Mouse (Mus musculus) embryonic facial prominence, embryonic 13.5 days (tissue): ENCODE data around the gene Gm10283. TPM values are rescaled to one million over a fixed set of nuclear protein-coding genes. Genes with fewer than 3 reads are reported as not detected.
"Not testable (repeated sequence)": the region's sequence is repeated elsewhere in the genome, so short reads cannot be mapped to it uniquely, and the experiment has no call there.

Experiments
- ATAC-seq: fragments of 200-750 bp; cut with Nextera tagmentation; 2 replicates; pipeline ENCODE4 v1.8.0; 2017; ENCODE audit warnings: low read depth; ENCODE audit not compliant: insufficient number of reproducible peaks, insufficient read depth, low FRiP score, low TSS enrichment
- H3K27ac ChIP-seq: fragments of 300-500 bp; sonication (generic); 2 replicates; pipeline ENCODE4 v1.5.1; 2015; ENCODE audit warnings: moderate library complexity, mild to moderate bottlenecking, inconsistent platforms
- H3K27me3 ChIP-seq: fragments of 300-500 bp; sonication (generic); 2 replicates; pipeline ENCODE4 v1.6.1; 2015; ENCODE audit warnings: mild to moderate bottlenecking, inconsistent platforms
- H3K36me3 ChIP-seq: fragments of 300-500 bp; sonication (generic); 2 replicates; pipeline ENCODE4 v1.6.1; 2015; ENCODE audit warnings: mild to moderate bottlenecking, inconsistent platforms
- H3K4me1 ChIP-seq: fragments of 300-500 bp; sonication (generic); 2 replicates; pipeline ENCODE4 v1.6.1; 2015; ENCODE audit warnings: inconsistent platforms
- H3K4me2 ChIP-seq: fragments of 300-500 bp; sonication (generic); 2 replicates; pipeline ENCODE4 v1.6.1; 2015; ENCODE audit warnings: moderate library complexity, mild to moderate bottlenecking, inconsistent platforms
- H3K4me3 ChIP-seq: fragments of 300-500 bp; sonication (generic); 2 replicates; pipeline ENCODE4 v1.5.1; 2015; ENCODE audit warnings: mild to moderate bottlenecking, inconsistent platforms
- H3K9ac ChIP-seq: fragments of 300-500 bp; sonication (generic); 2 replicates; pipeline ENCODE4 v1.6.1; 2015; ENCODE audit warnings: mild to moderate bottlenecking, inconsistent platforms
- H3K9me3 ChIP-seq: fragments of 300-500 bp; sonication (generic); 2 replicates; pipeline ENCODE4 v1.6.1; 2016; ENCODE audit warnings: inconsistent platforms
- WGBS: fragments of 180-500 bp; shearing (Covaris S2); methylation state at CpG from one replicate; pipeline ENCODE4 v1.1.7; 2015; ENCODE audit warnings: mixed read lengths; 5-methylcytosine and 5-hydroxymethylcytosine counted together
- polyA plus RNA-seq: library from polyadenylated mRNA; unstranded; fragments of >200 nt; fragmentation: Nextera tagmentation; extraction: Ambion mirVana; gene quantifications from 2 replicates; pipeline ENCODE4 v1.2.1, GENCODE M21; 2015

Gm10283 gene
- polyA plus RNA-seq, result not detected in 2 replicates

GRCm38 (mm10) chr8:60503098-60503497, at the start of gene Gm10283:
TSS of gene Gm10283 (minus strand) at chr8:60503198.
- 49% methylated on average over 2 of the region's 2 CpGs for WGBS
- no peaks in the 10 kb centered on the region for H3K27me3 ChIP-seq
- no peak for ATAC-seq

GRCm38 (mm10) chr8:60534945-60535344, 31.9 kb upstream of the Gm10283 start:
- no peaks in the 10 kb centered on the region for H3K27me3 ChIP-seq
- H3K27ac ChIP-seq, result no peak overlapping the region
- H3K9ac ChIP-seq, result no peak overlapping the region
- no peak overlapping the region for H3K4me2 ChIP-seq
- no peaks in the 10 kb centered on the region for H3K4me1 ChIP-seq
- ATAC-seq, result no peak
- no peaks in the 10 kb centered on the region; the same call in 1 of the 2 replicates for H3K9me3 ChIP-seq
- WGBS, result 59% methylated on average over 2 of the region's 2 CpGs
- no peaks in the 10 kb centered on the region for H3K36me3 ChIP-seq
- no peak overlapping the region for H3K4me3 ChIP-seq

More at GRCm38 (mm10) chr8:60503098-60503497, at the start of gene Gm10283:
- H3K9me3 ChIP-seq, result no peaks in the 10 kb centered on the region
- no peak within 1 kb of the TSS for H3K9ac ChIP-seq
- no peaks in the 10 kb centered on the region for H3K4me1 ChIP-seq
- no peak within 1 kb of the TSS for H3K4me3 ChIP-seq
- no peaks in the 10 kb centered on the region for H3K36me3 ChIP-seq
- H3K27ac ChIP-seq, result no peak within 1 kb of the TSS
- H3K4me2 ChIP-seq, result no peak within 1 kb of the TSS

- Histone ChIP-seq H3K36me3 (no peaks in the 10 kb centered on the region), H3K4me3 (no peak overlapping the region), H3K9me3 (no peaks in the 10 kb centered on the region), H3K4me2 (no peak overlapping the region), H3K4me1 (no peaks in the 10 kb centered on the region), H3K9ac (no peak overlapping the region), H3K27me3 (no peaks in the 10 kb centered on the region), H3K27ac (no peak overlapping the region)
- no peak for ATAC-seq
These were observed 15.3 kb upstream of the Gm10283 start for GRCm38 (mm10) chr8:60518286-60518685.

- no peaks in the 10 kb centered on the region for H3K27me3 ChIP-seq
- H3K27ac ChIP-seq, result no peak within 1 kb of the TSS
- peak within 1 kb of the TSS; percentile 97 for H3K4me2 ChIP-seq
- H3K4me3 ChIP-seq, result peak within 1 kb of the TSS; percentile 57
- no peaks in the 10 kb centered on the region for H3K36me3 ChIP-seq
- no peaks in the 10 kb centered on the region for H3K9me3 ChIP-seq
- H3K9ac ChIP-seq, result peak within 1 kb of the TSS; percentile 79
- no peaks in the 10 kb centered on the region for H3K4me1 ChIP-seq
- peak; percentile 87 for ATAC-seq
- 2% methylated on average over 25 of the region's 25 CpGs for WGBS
These were observed 2.9 kb upstream of the Gm10283 start, which contains the start of gene Aadat for GRCm38 (mm10) chr8:60505653-60506521. TSS of gene Aadat (plus strand) at chr8:60505932.

- not testable (repeated sequence) for H3K9ac ChIP-seq, H3K27ac ChIP-seq, H3K36me3 ChIP-seq, H3K9me3 ChIP-seq, H3K4me1 ChIP-seq, H3K4me3 ChIP-seq, ATAC-seq, H3K4me2 ChIP-seq, H3K27me3 ChIP-seq
- WGBS, result 69% methylated on average over 2 of the region's 2 CpGs
These were observed 8.0 kb downstream of the Gm10283 start for GRCm38 (mm10) chr8:60495046-60495445.

GRCm38 (mm10) chr8:60494606-60495005, 8.4 kb downstream of the Gm10283 start:
- H3K9me3 ChIP-seq, result no peaks in the 10 kb centered on the region
- WGBS, result 91% methylated on average over 11 of the region's 11 CpGs
- no peak for ATAC-seq
- no peak overlapping the region for H3K4me2 ChIP-seq
- H3K4me1 ChIP-seq, result no peaks in the 10 kb centered on the region
- no peak overlapping the region for H3K27ac ChIP-seq
- H3K36me3 ChIP-seq, result no peaks in the 10 kb centered on the region
- H3K27me3 ChIP-seq, result no peaks in the 10 kb centered on the region
- H3K9ac ChIP-seq, result no peak overlapping the region
- H3K4me3 ChIP-seq, result no peak overlapping the region

- 66% methylated on average over 3 of the region's 3 CpGs for WGBS
These were observed 10.5 kb downstream of the Gm10283 start for GRCm38 (mm10) chr8:60492471-60492870.

GRCm38 (mm10) chr8:60491871-60492270, 11.1 kb downstream of the Gm10283 start:
- Histone ChIP-seq H3K4me3 (no peak overlapping the region), H3K36me3 (no peaks in the 10 kb centered on the region), H3K4me1 (no peaks in the 10 kb centered on the region), H3K27me3 (no peaks in the 10 kb centered on the region), H3K4me2 (no peak overlapping the region), H3K27ac (no peak overlapping the region), H3K9ac (no peak overlapping the region), H3K9me3 (no peaks in the 10 kb centered on the region)
- WGBS, result 94% methylated on average over 2 of the region's 2 CpGs
- no peak for ATAC-seq

More at GRCm38 (mm10) chr8:60492471-60492870, 10.5 kb downstream of the Gm10283 start:
- Histone ChIP-seq H3K36me3 (no peaks in the 10 kb centered on the region), H3K4me2 (no peak overlapping the region), H3K4me3 (no peak overlapping the region), H3K27me3 (no peaks in the 10 kb centered on the region), H3K9me3 (no peaks in the 10 kb centered on the region), H3K9ac (no peak overlapping the region), H3K27ac (no peak overlapping the region), H3K4me1 (no peaks in the 10 kb centered on the region)
- no peak for ATAC-seq

GRCm38 (mm10) chr8:60490147-60490546, 12.9 kb downstream of the Gm10283 start:
- ATAC-seq, result no peak

GRCm38 (mm10) chr8:60466686-60467335, 36.2 kb downstream of the Gm10283 start:
- Histone ChIP-seq H3K4me1 (no peaks in the 10 kb centered on the region), H3K27me3 (no peaks in the 10 kb centered on the region), H3K36me3 (no peaks in the 10 kb centered on the region), H3K9ac (no peak overlapping the region), H3K27ac (no peak overlapping the region), H3K4me2 (peak overlapping the region; percentile 41), H3K9me3 (no peaks in the 10 kb centered on the region), H3K4me3 (no peak overlapping the region)
- 36% methylated on average over 15 of the region's 15 CpGs for WGBS
- no peak for ATAC-seq

More at GRCm38 (mm10) chr8:60490147-60490546, 12.9 kb downstream of the Gm10283 start:
- Histone ChIP-seq H3K4me3 (no peak overlapping the region), H3K9me3 (no peaks in the 10 kb centered on the region), H3K4me1 (no peaks in the 10 kb centered on the region), H3K27me3 (no peaks in the 10 kb centered on the region), H3K4me2 (no peak overlapping the region), H3K36me3 (no peaks in the 10 kb centered on the region), H3K9ac (no peak overlapping the region), H3K27ac (no peak overlapping the region)
- 74% methylated on average over 2 of the region's 2 CpGs for WGBS

- Histone ChIP-seq H3K27ac (no peak overlapping the region), H3K27me3 (no peaks in the 10 kb centered on the region), H3K4me1 (no peaks in the 10 kb centered on the region), H3K36me3 (no peaks in the 10 kb centered on the region), H3K4me2 (no peak overlapping the region), H3K9me3 (no peaks in the 10 kb centered on the region), H3K4me3 (no peak overlapping the region), H3K9ac (no peak overlapping the region)
- 78% methylated on average over 2 of the region's 2 CpGs for WGBS
- ATAC-seq, result no peak
These were observed 53.7 kb downstream of the Gm10283 start for GRCm38 (mm10) chr8:60449296-60449695.

GRCm38 (mm10) chr8:60444989-60445388, 58.0 kb downstream of the Gm10283 start:
- no peak for ATAC-seq
- WGBS, result 78% methylated on average over 6 of the region's 6 CpGs
- no peaks in the 10 kb centered on the region for H3K9me3 ChIP-seq
- H3K27ac ChIP-seq, result no peak overlapping the region
- no peaks in the 10 kb centered on the region for H3K36me3 ChIP-seq
- no peak overlapping the region for H3K4me3 ChIP-seq
- no peak overlapping the region for H3K4me2 ChIP-seq
- H3K9ac ChIP-seq, result no peak overlapping the region
- no peaks in the 10 kb centered on the region for H3K4me1 ChIP-seq
- no peaks in the 10 kb centered on the region for H3K27me3 ChIP-seq
